Mouse (Mus musculus) kidney, embryonic 15.5 days (tissue): ENCODE data around the gene Taf6l. TPM values are rescaled to one million over a fixed set of nuclear protein-coding genes. Genes with fewer than 3 reads are reported as not detected.

ENCODE experiments used
- ATAC-seq: fragments of 200-750 bp; cut with Nextera tagmentation; replicated peaks from 2 replicates; pipeline ENCODE4 v1.8.0; 2017; ENCODE audit warnings: moderate TSS enrichment; ENCODE audit not compliant: low FRiP score
- H3K27ac ChIP-seq: fragments of 300-500 bp; sonication (generic); 2 replicates; pipeline ENCODE4 v1.5.1; 2015; ENCODE audit warnings: mild to moderate bottlenecking, inconsistent platforms
- H3K27me3 ChIP-seq: fragments of 300-500 bp; sonication (generic); 2 replicates; pipeline ENCODE4 v1.6.1; 2015; ENCODE audit warnings: inconsistent platforms
- H3K36me3 ChIP-seq: fragments of 300-500 bp; sonication (generic); 2 replicates; pipeline ENCODE4 v1.6.1; 2015; ENCODE audit warnings: inconsistent platforms
- H3K4me1 ChIP-seq: fragments of 300-500 bp; sonication (generic); 2 replicates; pipeline ENCODE4 v1.6.1; 2015; ENCODE audit warnings: inconsistent platforms
- H3K4me2 ChIP-seq: fragments of 300-500 bp; sonication (generic); 2 replicates; pipeline ENCODE4 v1.6.1; 2015; ENCODE audit warnings: moderate library complexity, mild to moderate bottlenecking, inconsistent platforms
- H3K4me3 ChIP-seq: fragments of 300-500 bp; sonication (generic); replicated peaks from 2 replicates; pipeline ENCODE4 v1.5.1; 2015; ENCODE audit warnings: mild to moderate bottlenecking, inconsistent platforms
- H3K9ac ChIP-seq: fragments of 300-500 bp; sonication (generic); 2 replicates; pipeline ENCODE4 v1.6.1; 2015; ENCODE audit warnings: mild to moderate bottlenecking, inconsistent platforms
- H3K9me3 ChIP-seq: fragments of 300-500 bp; sonication (generic); replicated peaks from 2 replicates; pipeline ENCODE4 v1.6.1; 2016; ENCODE audit warnings: inconsistent platforms
- WGBS: fragments of 180-500 bp; shearing (Covaris S2); methylation state at CpG from one replicate; pipeline ENCODE4 v1.1.7; 2015; ENCODE audit warnings: mixed read lengths; 5-methylcytosine and 5-hydroxymethylcytosine counted together
- polyA plus RNA-seq: library from polyadenylated mRNA; unstranded; fragments of >200 nt; fragmentation: Nextera tagmentation; extraction: Ambion mirVana; gene quantifications from 2 replicates; pipeline ENCODE4 v1.2.1, GENCODE M21; 2015

The Taf6l gene
- polyA plus RNA-seq, 1 experiment from 2014 or later = 35.1 TPM

DNA sequence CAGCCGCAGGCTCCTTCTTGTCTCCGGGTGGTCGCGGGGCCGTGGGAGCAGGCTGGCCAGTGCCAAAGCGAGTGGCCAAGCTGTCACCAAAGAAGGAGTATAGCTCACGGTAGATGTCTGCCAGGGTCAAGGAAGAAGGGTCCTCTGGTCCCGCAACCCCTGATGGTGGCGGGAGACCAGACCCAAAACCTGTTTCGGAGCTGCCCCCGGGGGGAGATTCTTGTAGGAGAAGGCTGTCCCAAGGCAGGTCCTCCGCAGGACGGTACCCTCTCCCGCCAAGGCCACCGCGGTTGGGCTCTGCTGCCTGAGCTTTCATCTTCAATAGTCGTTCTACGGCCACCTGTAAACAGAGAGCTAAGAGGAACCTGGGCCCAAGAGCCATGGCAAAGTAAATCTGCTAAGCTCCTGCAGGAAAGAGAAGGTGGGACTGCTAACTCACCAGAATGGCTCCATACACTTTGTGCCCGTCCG is 11.2 kb downstream of the Taf6l start:
- Histone ChIP-seq H3K36me3 (peaks cover 52% of the 10 kb centered on the region), H3K27ac (peak overlapping the region; percentile 98), H3K9ac (peak overlapping the region; percentile 85), H3K4me3 (peak overlapping the region; percentile 68), H3K9me3 (no peaks in the 10 kb centered on the region), H3K4me2 (peak overlapping the region; percentile 75), H3K4me1 (peaks cover 42% of the 10 kb centered on the region), H3K27me3 (no peaks in the 10 kb centered on the region)
- ATAC-seq = peak; percentile 23; the same call in 1 of the 2 replicates
- 4% methylated on average over 20 of the region's 20 CpGs for WGBS

DNA sequence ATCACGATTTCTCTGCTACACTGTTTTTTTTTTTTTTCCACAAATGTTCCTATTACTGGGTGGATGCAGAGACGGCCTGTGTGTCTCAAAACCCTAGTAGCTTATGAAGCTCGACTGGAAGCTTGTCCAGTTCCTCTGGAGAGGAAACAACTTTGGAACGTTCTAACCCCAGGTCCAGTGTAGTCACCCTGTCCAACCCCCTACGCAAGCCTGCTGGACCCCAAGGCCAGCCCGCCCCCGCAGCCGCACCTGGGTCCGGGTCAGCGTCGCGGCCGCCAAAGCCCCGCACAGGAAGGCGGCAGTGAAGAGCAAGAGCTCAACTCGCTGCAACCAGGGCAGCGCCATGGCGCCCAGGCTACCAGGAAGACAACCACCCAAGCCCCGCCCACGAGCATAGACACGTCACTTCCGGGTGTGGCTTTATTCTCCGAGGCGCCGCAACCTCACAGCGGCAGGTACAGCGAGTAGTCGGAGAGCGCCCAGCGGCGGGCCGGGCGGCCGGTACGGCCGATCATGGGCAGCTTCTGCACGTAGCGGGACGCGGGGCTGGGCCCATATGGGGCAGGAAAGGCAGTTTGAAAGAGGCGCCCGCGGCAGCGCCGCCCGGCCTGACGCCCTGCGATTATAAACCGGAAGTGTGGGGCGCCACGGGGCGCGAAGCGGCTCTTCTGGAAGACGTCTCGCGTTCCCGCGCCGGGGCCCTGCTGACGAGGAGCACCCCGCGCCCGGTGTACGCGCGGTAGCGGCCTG is 12.0 kb downstream of the Taf6l start, which contains the start of gene Tmem179b:
Tmem179b (minus strand) TSS at position 382 of the 750 bp plus-strand sequence.
- ATAC-seq = peak; percentile 94
- whole genome bisulfite sequencing = under 1% methylated on average over 68 of the region's 68 CpGs
- H3K9ac ChIP-seq = peak within 1 kb of the TSS; percentile 85

DNA sequence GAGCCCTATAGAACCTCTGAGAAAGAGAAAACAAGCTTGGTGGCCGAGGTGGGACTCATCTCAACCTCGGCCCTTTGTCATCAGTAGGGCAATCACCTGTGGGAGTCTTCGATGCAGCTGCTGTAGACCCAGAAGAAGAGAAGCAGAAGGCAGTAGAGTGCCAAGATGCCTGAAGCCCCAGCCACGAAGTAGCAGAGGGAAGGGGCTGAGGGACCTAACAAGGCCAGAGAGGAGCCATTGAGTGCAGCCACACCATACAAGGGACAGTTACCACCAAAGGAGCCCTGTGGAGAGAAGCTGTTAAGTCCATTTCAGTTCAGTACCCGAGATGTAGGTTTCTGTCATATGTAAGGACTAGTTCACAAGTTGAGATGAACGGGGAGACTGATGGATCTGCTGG is 12.8 kb downstream of the Taf6l start:
- Histone ChIP-seq H3K9me3 (no peaks in the 10 kb centered on the region), H3K4me3 (peak overlapping the region; percentile 68), H3K27ac (peak overlapping the region; percentile 98), H3K27me3 (no peaks in the 10 kb centered on the region), H3K4me1 (peaks cover 42% of the 10 kb centered on the region), H3K36me3 (peaks cover 54% of the 10 kb centered on the region), H3K9ac (peak overlapping the region; percentile 85), H3K4me2 (peak overlapping the region; percentile 75)
- WGBS = 43% methylated on average over 6 of the region's 6 CpGs
- no peak for ATAC-seq

More for the DNA sequence above, 12.0 kb downstream of the Taf6l start, which contains the start of gene Tmem179b:
- Histone ChIP-seq H3K9me3 (no peaks in the 10 kb centered on the region), H3K27ac (peak within 1 kb of the TSS; percentile 98), H3K27me3 (no peaks in the 10 kb centered on the region), H3K36me3 (peaks cover 54% of the 10 kb centered on the region), H3K4me3 (peak within 1 kb of the TSS; percentile 68), H3K4me1 (peaks cover 42% of the 10 kb centered on the region), H3K4me2 (peak within 1 kb of the TSS; percentile 75)

DNA sequence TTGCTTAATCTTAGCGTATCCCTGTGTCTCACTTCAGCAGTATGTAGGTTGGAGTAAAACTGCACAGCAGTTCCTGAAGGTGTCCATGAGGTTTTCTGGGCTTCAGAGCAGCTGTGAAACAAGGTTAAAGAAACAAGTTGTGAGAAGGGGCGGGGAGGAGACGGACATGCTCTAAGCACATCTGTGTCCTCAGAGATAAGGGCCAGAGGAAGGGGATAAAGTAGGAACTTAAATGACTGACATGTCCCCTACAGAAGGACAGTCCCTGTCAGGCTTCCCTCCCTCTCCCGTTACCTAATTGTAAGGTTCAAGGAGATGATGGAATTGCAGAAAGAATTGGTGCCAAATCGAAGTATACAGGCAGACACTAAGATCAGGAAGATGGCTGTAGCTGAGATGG is 13.2 kb downstream of the Taf6l start:
- 80% methylated on average over 5 of the region's 5 CpGs for WGBS
- Histone ChIP-seq H3K36me3 (peaks cover 54% of the 10 kb centered on the region), H3K9me3 (no peaks in the 10 kb centered on the region), H3K4me3 (peak overlapping the region; percentile 68), H3K27ac (peak overlapping the region; percentile 98; the same call in 1 of the 2 replicates), H3K4me2 (peak overlapping the region; percentile 75), H3K27me3 (no peaks in the 10 kb centered on the region), H3K4me1 (peaks cover 42% of the 10 kb centered on the region), H3K9ac (peak overlapping the region; percentile 85; the same call in 1 of the 2 replicates)
- no peak for ATAC-seq

DNA sequence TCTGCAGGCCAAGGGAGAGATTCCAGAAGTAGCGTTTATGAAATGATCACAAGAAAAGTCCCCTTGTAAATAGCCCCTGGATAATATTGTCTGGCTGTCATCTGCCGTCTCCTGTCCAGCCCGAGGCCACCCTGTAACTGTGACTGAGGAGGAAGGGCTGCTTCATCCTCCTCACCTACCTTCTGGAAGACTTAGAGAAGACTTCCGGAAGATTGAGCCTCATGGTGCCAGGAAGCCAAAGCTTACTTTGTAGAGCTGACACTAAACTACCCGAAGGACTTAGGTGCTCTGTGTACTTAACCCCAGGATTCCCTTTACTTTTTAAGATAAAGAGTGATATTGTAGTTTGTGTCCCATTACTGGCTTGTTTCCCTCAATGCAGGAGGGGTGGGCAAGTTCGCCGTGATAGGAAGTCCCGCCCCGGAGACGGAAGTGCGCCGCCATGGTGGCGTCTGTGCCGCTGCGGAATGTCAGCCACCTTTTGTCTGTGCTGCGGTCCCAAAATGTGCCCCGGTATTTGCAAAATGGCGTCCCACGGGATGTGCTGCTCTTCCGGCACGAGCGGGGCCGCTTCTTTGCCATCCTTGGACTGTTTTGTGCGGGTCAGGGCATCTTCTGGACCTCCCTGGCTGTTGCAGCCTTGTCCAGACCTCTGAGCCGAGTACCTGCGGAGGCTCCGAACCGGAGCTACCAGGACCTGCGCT is 15.5 kb downstream of the Taf6l start, which contains the start of gene Tmem223:
Tmem223 (plus strand) TSS at position 430 of the 704 bp plus-strand sequence.
- peaks cover 36% of the 10 kb centered on the region for H3K4me1 ChIP-seq
- 19% methylated on average over 29 of the region's 29 CpGs for WGBS
- 0 out of 2 replicates have a peak, but pooled peaks have one; percentile 26 for ATAC-seq
- peak within 1 kb of the TSS; percentile 93 for H3K27ac ChIP-seq
- peak within 1 kb of the TSS; percentile 71 for H3K4me2 ChIP-seq
- H3K9me3 ChIP-seq = no peaks in the 10 kb centered on the region
- H3K36me3 ChIP-seq = peaks cover 68% of the 10 kb centered on the region
- H3K9ac ChIP-seq = peak within 1 kb of the TSS; percentile 94
- no peaks in the 10 kb centered on the region for H3K27me3 ChIP-seq
- H3K4me3 ChIP-seq = peak within 1 kb of the TSS; percentile 77

DNA sequence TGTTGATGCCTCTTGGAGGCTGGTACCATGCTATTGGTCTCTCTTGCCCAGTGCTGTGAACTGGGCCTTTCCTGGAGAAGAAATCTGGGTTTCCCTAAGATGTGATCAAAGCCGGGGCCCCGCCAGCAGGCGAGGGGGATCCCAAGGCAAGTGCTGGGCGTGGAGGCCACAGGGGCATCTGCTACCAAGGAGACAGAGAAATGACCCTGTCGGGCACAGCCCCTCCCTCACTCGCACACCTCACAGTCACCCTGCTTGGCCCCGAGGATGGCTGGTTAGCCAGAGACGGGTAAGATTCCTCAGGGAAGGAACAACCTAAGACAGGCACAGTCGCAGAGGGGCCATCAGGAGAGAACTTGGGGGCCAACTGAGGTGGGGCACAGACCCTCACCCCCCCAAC is 20.7 kb downstream of the Taf6l start:
- H3K4me3 ChIP-seq = no peak overlapping the region
- ATAC-seq = no peak
- H3K4me2 ChIP-seq = no peak overlapping the region

DNA sequence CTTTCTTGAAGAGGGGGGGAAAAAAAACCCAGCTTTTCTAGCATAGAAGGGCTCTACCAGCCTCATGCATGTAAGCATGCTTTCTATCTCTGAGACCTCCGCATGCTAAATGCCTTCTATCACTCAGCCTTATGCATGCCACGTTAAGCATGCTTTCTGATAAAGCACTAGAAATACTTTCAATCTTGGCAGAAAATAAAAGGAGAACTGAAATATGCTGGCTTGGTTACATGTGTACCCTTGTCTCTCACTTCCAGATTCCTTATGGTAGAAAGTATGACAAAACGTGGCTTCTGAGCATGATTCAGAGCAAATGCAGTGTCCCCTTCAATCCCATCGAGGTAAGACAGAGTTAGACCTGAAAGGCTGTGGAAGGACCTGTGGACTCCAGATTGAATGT is 22.9 kb downstream of the Taf6l start:
- Histone ChIP-seq H3K4me1 (peaks cover 6% of the 10 kb centered on the region), H3K4me3 (no peak overlapping the region), H3K27ac (no peak overlapping the region), H3K27me3 (no peaks in the 10 kb centered on the region), H3K9ac (no peak overlapping the region), H3K36me3 (peaks cover 66% of the 10 kb centered on the region), H3K9me3 (peaks cover 3% of the 10 kb centered on the region), H3K4me2 (no peak overlapping the region)
- ATAC-seq = no peak
- 95% methylated on average over 4 of the region's 4 CpGs for whole genome bisulfite sequencing

More for the DNA sequence above, 20.7 kb downstream of the Taf6l start:
- Histone ChIP-seq H3K27me3 (no peaks in the 10 kb centered on the region), H3K9me3 (peaks cover 3% of the 10 kb centered on the region), H3K27ac (no peak overlapping the region), H3K36me3 (peaks cover 88% of the 10 kb centered on the region), H3K4me1 (peaks cover 6% of the 10 kb centered on the region), H3K9ac (no peak overlapping the region)
- WGBS = 96% methylated on average over 9 of the region's 9 CpGs

DNA sequence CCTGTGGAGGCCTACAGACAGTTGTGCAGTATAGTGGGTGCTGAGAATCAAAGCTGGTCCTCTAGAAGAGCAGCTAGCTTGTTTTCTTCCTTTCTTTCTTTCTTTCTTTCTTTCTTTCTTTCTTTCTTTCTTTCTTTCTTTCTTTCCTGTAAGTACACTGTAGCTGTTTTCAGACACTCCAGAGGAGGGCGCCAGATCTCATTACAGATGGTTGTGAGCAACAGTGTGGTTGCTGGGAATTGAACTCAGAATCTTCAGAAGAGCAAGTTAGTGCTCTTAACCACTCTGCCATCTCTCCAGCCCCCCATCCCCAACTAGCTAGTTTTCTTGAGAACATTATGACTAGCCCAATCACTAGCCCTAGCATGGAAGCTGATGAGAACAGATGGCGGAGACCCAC is 25.5 kb downstream of the Taf6l start:
- Histone ChIP-seq H3K4me3 (no peak overlapping the region), H3K27me3 (no peaks in the 10 kb centered on the region), H3K4me2 (no peak overlapping the region), H3K27ac (no peak overlapping the region), H3K9ac (no peak overlapping the region), H3K4me1 (peaks cover 16% of the 10 kb centered on the region), H3K9me3 (peaks cover 3% of the 10 kb centered on the region), H3K36me3 (peaks cover 42% of the 10 kb centered on the region)
- 93% methylated on average over 2 of the region's 2 CpGs for WGBS
- no peak for ATAC-seq

DNA sequence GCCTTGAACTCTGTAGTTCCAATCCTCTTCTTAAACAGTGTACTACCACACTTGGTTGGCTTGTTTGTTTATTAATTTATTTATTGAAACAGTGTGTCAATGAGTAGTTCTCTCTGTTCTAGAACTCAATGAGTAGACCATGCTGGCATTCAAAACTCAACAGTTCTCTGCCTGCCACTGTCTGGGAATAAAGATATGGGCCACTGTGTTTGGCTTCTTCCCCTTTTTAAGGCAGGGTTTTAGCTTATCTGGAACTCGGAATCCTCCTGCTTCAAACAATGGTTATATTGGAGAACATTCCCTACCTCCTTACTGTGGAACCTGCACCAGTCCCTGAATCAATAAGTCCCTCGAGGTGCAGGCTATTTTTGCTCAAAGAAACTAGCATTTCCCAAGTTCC is 27.3 kb downstream of the Taf6l start:
- WGBS = 87% methylated on average over 2 of the region's 2 CpGs
- Histone ChIP-seq H3K27ac (no peak overlapping the region), H3K4me2 (peak overlapping the region; percentile 71; the same call in 1 of the 2 replicates), H3K9ac (no peak overlapping the region), H3K4me3 (0 out of 2 replicates have a peak overlapping the region, but pooled peaks have one; percentile 79), H3K4me1 (peaks cover 22% of the 10 kb centered on the region), H3K36me3 (peaks cover 40% of the 10 kb centered on the region), H3K27me3 (no peaks in the 10 kb centered on the region), H3K9me3 (no peaks in the 10 kb centered on the region)
- ATAC-seq = no peak

DNA sequence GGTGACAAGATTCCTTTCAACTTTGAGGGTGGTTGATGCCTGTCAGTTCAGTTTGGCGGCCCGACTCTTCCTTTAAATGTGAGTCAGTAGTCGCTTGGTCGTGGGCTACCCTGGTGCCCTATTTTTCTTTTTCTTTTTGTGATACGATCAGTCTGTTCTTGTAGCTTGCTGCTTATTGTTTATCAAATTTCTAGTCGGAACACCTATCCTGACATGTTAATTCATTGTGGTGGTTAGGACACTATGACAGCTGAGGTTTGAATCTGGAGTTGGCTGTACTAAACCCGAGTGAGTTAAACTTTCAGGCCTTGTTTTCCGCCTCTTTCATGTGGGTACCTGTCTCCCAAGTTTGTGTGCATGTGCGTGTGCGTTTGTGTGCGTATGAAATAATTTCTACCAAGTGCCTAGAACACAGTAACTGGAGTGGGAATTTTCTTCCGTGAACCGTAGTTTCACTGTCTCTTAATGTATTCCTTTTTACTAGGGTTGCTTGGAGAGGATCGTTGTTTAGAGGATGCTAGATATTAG is 28.7 kb downstream of the Taf6l start:
- H3K9me3 ChIP-seq = no peaks in the 10 kb centered on the region
- H3K4me2 ChIP-seq = peak overlapping the region; percentile 71
- peak overlapping the region; percentile 94 for H3K9ac ChIP-seq
- whole genome bisulfite sequencing = 4% methylated on average over 14 of the region's 14 CpGs
- H3K27ac ChIP-seq = peak overlapping the region; percentile 93
- peaks cover 40% of the 10 kb centered on the region for H3K36me3 ChIP-seq
- H3K4me1 ChIP-seq = peaks cover 22% of the 10 kb centered on the region
- 0 out of 2 replicates have a peak, but pooled peaks have one; percentile 3 for ATAC-seq
- H3K27me3 ChIP-seq = no peaks in the 10 kb centered on the region
- peak overlapping the region; percentile 79 for H3K4me3 ChIP-seq

DNA sequence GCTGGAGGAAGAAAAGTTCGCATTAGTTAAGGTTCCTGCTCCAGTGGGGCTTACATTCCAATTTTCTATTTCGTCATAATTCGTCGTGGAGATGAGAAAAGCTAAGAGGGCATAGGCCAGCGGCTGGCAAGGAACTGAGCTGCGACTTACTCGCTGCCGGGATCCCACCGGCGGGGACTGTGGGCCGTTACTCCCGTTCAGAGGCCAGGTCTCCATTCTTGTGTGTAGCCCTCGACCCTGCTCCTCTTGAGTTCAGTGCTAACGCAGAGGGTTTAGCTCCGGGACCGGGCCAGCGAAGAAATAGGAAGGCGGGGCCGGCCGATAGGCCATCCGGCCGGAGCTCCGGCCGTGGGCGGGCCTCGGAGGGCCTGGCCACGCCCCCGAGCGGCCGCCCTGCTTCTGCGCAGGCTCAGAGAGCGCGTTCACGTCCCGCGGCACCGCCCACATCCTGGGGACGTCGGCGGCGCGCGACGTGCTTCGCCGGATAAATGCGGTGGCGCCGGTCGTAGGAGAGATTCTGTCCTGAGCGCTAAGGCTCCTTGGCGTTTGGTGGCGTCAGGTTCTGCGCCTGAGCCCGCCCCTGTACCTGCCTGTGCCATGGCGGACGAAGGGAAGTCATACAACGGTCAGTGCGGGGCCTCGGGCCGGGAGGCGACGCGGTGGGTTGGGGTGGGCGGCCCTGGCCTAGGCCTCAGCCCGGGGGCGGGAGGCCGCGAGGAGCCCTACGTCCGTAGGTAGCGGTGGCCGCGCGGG is 29.4 kb downstream of the Taf6l start, which contains the start of gene Nxf1:
Nxf1 (plus strand) TSS at position 439 of the 753 bp plus-strand sequence.
- ATAC-seq = peak; percentile 95
- peaks cover 22% of the 10 kb centered on the region for H3K4me1 ChIP-seq
- under 1% methylated on average over 73 of the region's 75 CpGs for WGBS
- peak within 1 kb of the TSS; percentile 71 for H3K4me2 ChIP-seq
- H3K9ac ChIP-seq = peak within 1 kb of the TSS; percentile 94
- H3K36me3 ChIP-seq = peaks cover 41% of the 10 kb centered on the region
- H3K4me3 ChIP-seq = peak within 1 kb of the TSS; percentile 79
- peak within 1 kb of the TSS; percentile 93 for H3K27ac ChIP-seq
- no peaks in the 10 kb centered on the region for H3K9me3 ChIP-seq
- no peaks in the 10 kb centered on the region for H3K27me3 ChIP-seq
